Comparison of ENCODE assay signal across 21 mouse cellular contexts in genomic region chr1:106138691-106139090, GRCm38 (mm10). TPM values are rescaled to one million over a fixed set of nuclear protein-coding genes. Genes with fewer than 3 reads are reported as not detected.
A peak's percentile ranks its signal among the peaks of the same experiment; 100 is the strongest.
DNase-seq lines count a peak whose midpoint lies in the region; ATAC-seq and TF ChIP-seq lines count a peak whose summit lies in the region.
"Had no signal": no experiment of that assay in that cellular context is flagged by ENCODE, and none has a peak within 500 bp of the region (broad histone marks: within the 10 kb centered on the region; RNA-seq: fewer than 3 reads in every experiment).

No protein-coding gene starts in this region.

- WGBS in forebrain, embryonic 16.5 days = 97% methylated on average over 2 of the region's 2 CpGs

- no peak for DNase-seq in layer of hippocampus, postnatal 25 days (ENCODE audit: extremely low spot score in 1 of 2, low spot score in 1 of 2)
- no peak for DNase-seq in thymus, postnatal 14 days
- DNase-seq: adrenal gland, adult 2 months; adrenal gland, postnatal 10 days; adrenal gland, postnatal 25 days; cerebellum, adult 11-12 months; cerebellum, adult 2 months; cerebellum, adult 9-10 months; cerebellum, postnatal 10 days; cerebellum, postnatal 25 days; embryo, embryonic 11 days had no signal

- H3K36me3 ChIP-seq in forebrain, embryonic 16.5 days (ENCODE audit: control insufficient read depth, insufficient read depth) = no peaks in the 10 kb centered on the region
- H3K36me3 ChIP-seq: embryonic facial prominence, embryonic 13.5 days; embryonic facial prominence, embryonic 15.5 days; forebrain, embryonic 10.5 days; forebrain, embryonic 15.5 days had no signal

- H3K9me3 ChIP-seq in forebrain, embryonic 16.5 days (ENCODE audit: control insufficient read depth, low read length) = no peaks in the 10 kb centered on the region
- H3K9me3 ChIP-seq: embryonic facial prominence, embryonic 13.5 days; embryonic facial prominence, embryonic 15.5 days; forebrain, embryonic 10.5 days; forebrain, embryonic 13.5 days; forebrain, embryonic 15.5 days had no signal

- no peak for TF ChIP-seq CTCF in bone marrow macrophage, adult 2 months (IDR thresholded peaks at IDR 0.05; ENCODE audit: low read depth, low read length)

- H3K9ac ChIP-seq in forebrain, embryonic 16.5 days (replicated peaks; ENCODE audit: low read depth, low read length) = no peak overlapping the region
- H3K9ac ChIP-seq: embryonic facial prominence, embryonic 13.5 days; embryonic facial prominence, embryonic 15.5 days; forebrain, embryonic 13.5 days; forebrain, embryonic 15.5 days had no signal

- H3K4me3 ChIP-seq in bone marrow macrophage, adult 2 months (ENCODE audit: insufficient read depth, low read length) = no peak overlapping the region
- H3K4me3 ChIP-seq in forebrain, embryonic 16.5 days (replicated peaks; ENCODE audit: low read length) = no peak overlapping the region
- H3K4me3 ChIP-seq: embryonic facial prominence, embryonic 13.5 days; embryonic facial prominence, embryonic 15.5 days; erythroblast, embryonic 14.5 days; forebrain, embryonic 10.5 days; forebrain, embryonic 13.5 days; forebrain, embryonic 15.5 days had no signal

- H3K4me1 ChIP-seq in bone marrow macrophage, adult 2 months (ENCODE audit: control insufficient read depth, insufficient read depth, low read length) = peaks cover 10% of the 10 kb centered on the region
- H3K4me1 ChIP-seq in forebrain, embryonic 16.5 days (replicated peaks; ENCODE audit: control insufficient read depth, insufficient read depth, low read length) = no peaks in the 10 kb centered on the region
- H3K4me1 ChIP-seq: embryonic facial prominence, embryonic 13.5 days; embryonic facial prominence, embryonic 15.5 days; forebrain, embryonic 10.5 days; forebrain, embryonic 15.5 days had no signal

- no peak for TF ChIP-seq POLR2A in bone marrow macrophage, adult 2 months (IDR thresholded peaks at IDR 0.05; ENCODE audit: borderline replicate concordance, low read depth, low read length)

- H3K27ac ChIP-seq in bone marrow macrophage, adult 2 months (ENCODE audit: insufficient read depth, low read depth, low read length) = peak overlapping the region; percentile 18
- no peak overlapping the region for H3K27ac ChIP-seq in forebrain, embryonic 16.5 days (ENCODE audit: low read length)
- H3K27ac ChIP-seq: embryonic facial prominence, embryonic 13.5 days; embryonic facial prominence, embryonic 15.5 days; forebrain, embryonic 10.5 days; forebrain, embryonic 13.5 days; forebrain, embryonic 15.5 days had no signal

- H3K4me2 ChIP-seq in forebrain, embryonic 16.5 days (ENCODE audit: low read length) = no peak overlapping the region
- H3K4me2 ChIP-seq: embryonic facial prominence, embryonic 13.5 days; embryonic facial prominence, embryonic 15.5 days; forebrain, embryonic 13.5 days; forebrain, embryonic 15.5 days had no signal

- ATAC-seq in common myeloid progenitor, adult 5-6 weeks (replicated peaks; ENCODE audit: low read depth, poor library complexity, severe bottlenecking) = peak; percentile 45; the same call in 1 of the 2 replicates
- 0 out of 2 replicates have a peak, but pooled peaks have one; percentile 33 for ATAC-seq in megakaryocyte, adult 5-6 weeks (ENCODE audit: poor library complexity, severe bottlenecking)
- ATAC-seq in forebrain, embryonic 16.5 days = no peak
- ATAC-seq: forebrain, embryonic 13.5 days; forebrain, embryonic 15.5 days had no signal

- no peaks in the 10 kb centered on the region for H3K27me3 ChIP-seq in forebrain, embryonic 16.5 days (replicated peaks; ENCODE audit: control insufficient read depth, insufficient read depth, low read length)
- H3K27me3 ChIP-seq: embryonic facial prominence, embryonic 13.5 days; embryonic facial prominence, embryonic 15.5 days; forebrain, embryonic 13.5 days; forebrain, embryonic 15.5 days had no signal

RNA-seq across cellular contexts. Expression of gene Phlpp1, which starts 32.9 kb away (rescaled TPM):
- 7.6 and 8.9 TPM in 2 replicates for polyA plus RNA-seq in bone marrow macrophage, adult 2 months (2012; ENCODE audit: insufficient read depth, insufficient read length, missing spikeins)
- 3.1 and 5.3 TPM in 2 replicates for total RNA-seq in common myeloid progenitor, adult 5-6 weeks (2017)
- total RNA-seq in megakaryocyte, adult 5-6 weeks (2015) = 1.8 and 2.6 TPM in 2 replicates
- 2.7 and 3.8 TPM in 2 replicates for total RNA-seq in megakaryocyte, adult 5-6 weeks (2017)
- polyA plus RNA-seq in forebrain, embryonic 16.5 days (2015; fragmentation: Nextera tagmentation; extraction: Ambion mirVana) = 7.0 and 7.7 TPM in 2 replicates
- 10 to 100 TPM; 78.6 to 80.8 TPM for total RNA-seq in layer of hippocampus, postnatal 25 days (2021)

Comparison
In these comparisons a context has a peak if more than half of its experiments do, and no peak if none do; other contexts are left out.
1. RNA of gene Phlpp1, which starts 32.9 kb away (total RNA-seq): 78.6 to 80.8 TPM in layer of hippocampus, postnatal 25 days; 3.1 to 5.3 TPM in common myeloid progenitor, adult 5-6 weeks and 1.8 to 3.8 TPM in megakaryocyte, adult 5-6 weeks; every median in the first group is over 10 times any median in the second.